Mouse (Mus musculus) ES-E14 (cell line): ENCODE measurements around the gene Cryz. TPM values are rescaled to one million over a fixed set of nuclear protein-coding genes. Genes with fewer than 3 reads are reported as not detected.

Source experiments
- DNase-seq: peaks from one replicate; pipeline ENCODE4 v3.0.0-alpha.2; 2013; ENCODE audit warnings: low read depth, low spot score
- H3K27ac ChIP-seq: 2 replicates; pipeline ENCODE4 v1.5.1; 2012; ENCODE audit warnings: low read depth, mild to moderate bottlenecking, low read length, moderate library complexity, mixed read lengths; ENCODE audit not compliant: poor library complexity, insufficient read depth, severe bottlenecking
- H3K36me3 ChIP-seq: 2 replicates; pipeline ENCODE4 v1.6.1; 2012; ENCODE audit warnings: mild to moderate bottlenecking, low read length, moderate library complexity, mixed read lengths; ENCODE audit not compliant: control insufficient read depth, poor library complexity, insufficient read depth, severe bottlenecking
- H3K4me1 ChIP-seq, 2 experiments: fragments of 150-350 bp in 1 of 2; sonication (generic) in 1 of 2; 2 replicates each; pipeline ENCODE4 v1.6.1; 2012; ENCODE audit warnings: low read length in 2 of 2, mild to moderate bottlenecking in 1 of 2, mixed read lengths in 1 of 2; ENCODE audit not compliant: control insufficient read depth in 2 of 2, insufficient read depth in 2 of 2, poor library complexity in 1 of 2
- H3K4me3 ChIP-seq, 2 experiments: fragments of 150-350 bp in 1 of 2; sonication (generic) in 1 of 2; 2 replicates each; pipeline ENCODE4 v1.5.1; 2012; ENCODE audit warnings: low read length in 2 of 2, low read depth in 1 of 2, mild to moderate bottlenecking in 1 of 2, mixed read lengths in 1 of 2; ENCODE audit not compliant: insufficient read depth in 1 of 2, poor library complexity in 1 of 2, severe bottlenecking in 1 of 2
- H3K9ac ChIP-seq: 2 replicates; pipeline ENCODE4 v1.6.1; 2012; ENCODE audit warnings: low read depth, mild to moderate bottlenecking, low read length, mixed read lengths; ENCODE audit not compliant: poor library complexity, insufficient read depth, severe bottlenecking
- H3K9me3 ChIP-seq: fragments of 150-350 bp; sonication (generic); 2 replicates; pipeline ENCODE4 v1.6.1; 2012; ENCODE audit warnings: low read depth, mild to moderate bottlenecking, low read length; ENCODE audit not compliant: control insufficient read depth, insufficient read depth
- CHD2 ChIP-seq: IDR thresholded peaks from 2 replicates; pipeline ENCODE4 v1.6.1; 2014; ENCODE audit warnings: mild to moderate bottlenecking, low read depth, low read length, inconsistent platforms
- HCFC1 ChIP-seq: IDR thresholded peaks from 2 replicates; pipeline ENCODE4 v1.6.1; 2012; ENCODE audit warnings: low read length, inconsistent platforms, borderline replicate concordance; ENCODE audit not compliant: insufficient read depth
- MAFK ChIP-seq: IDR thresholded peaks from 2 replicates; pipeline ENCODE4 v1.6.1; 2014; ENCODE audit warnings: mild to moderate bottlenecking, low read depth, low read length, inconsistent platforms; ENCODE audit not compliant: insufficient read depth
- ZC3H11A ChIP-seq: IDR thresholded peaks from 2 replicates; pipeline ENCODE4 v1.6.1; 2012; ENCODE audit warnings: low read depth, mild to moderate bottlenecking, inconsistent platforms, low read length, borderline replicate concordance
- ZNF384 ChIP-seq: IDR thresholded peaks from 2 replicates; pipeline ENCODE4 v1.6.1; 2012; ENCODE audit warnings: low read depth, low read length, inconsistent platforms
- in situ Hi-C, 2 experiments: fragments of 600-800 bp; cut with MboI; formaldehyde crosslinking; loops; one replicate each; pipeline ENCODE4 v1.15.1; 2025; ENCODE audit warnings: low sequenced_read_pairs in 2 of 2, inconsistent platforms in 1 of 2; ENCODE audit not compliant: unreplicated experiment in 2 of 2
- total RNA-seq: library from RNA; depleted of rRNA; stranded (reverse); fragments of 300-350 nt; gene quantifications from 2 replicates; pipeline ENCODE4 v1.2.3, GENCODE M21; 2012

Gene Cryz
- total RNA-seq, 1 experiment: 14.5 TPM

- in situ Hi-C loops: no loop called here
Observed at GRCm38 (mm10) chr3:154591621-154592020, 4.9 kb upstream of the Cryz start.

DNA sequence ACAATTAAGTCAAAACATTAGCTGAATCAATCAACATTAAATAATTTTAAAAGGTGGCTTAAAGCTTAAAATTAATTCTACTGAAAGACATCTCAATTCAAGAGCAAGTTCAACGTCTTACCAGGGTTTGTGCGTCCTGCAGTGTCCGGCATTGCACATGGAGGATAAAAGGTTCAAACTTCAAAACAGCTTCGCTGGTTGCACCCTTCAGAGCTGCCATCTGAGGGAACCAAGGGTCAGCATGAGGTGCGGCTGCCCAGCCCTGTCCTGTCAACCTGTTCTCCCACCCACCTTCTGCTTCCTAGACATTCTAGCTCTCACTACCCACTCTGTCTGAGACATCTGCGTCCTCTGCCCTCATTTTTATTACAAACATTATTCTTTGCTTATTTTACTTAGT lies 2.9 kb upstream of the Cryz start:
- peaks cover 20% of the 10 kb centered on the region for H3K36me3 ChIP-seq

More at GRCm38 (mm10) chr3:154591621-154592020, 4.9 kb upstream of the Cryz start:
- TF ChIP-seq HCFC1 (no peak), MAFK (no peak), ZNF384 (no peak), CHD2 (no peak), ZC3H11A (no peak)
- peaks cover 27% of the 10 kb centered on the region for H3K36me3 ChIP-seq
- no peaks in the 10 kb centered on the region for H3K4me1 ChIP-seq
- no peak for DNase-seq
- H3K9me3 ChIP-seq: no peaks in the 10 kb centered on the region
- H3K27ac ChIP-seq: no peak overlapping the region
- no peak overlapping the region for H3K4me3 ChIP-seq
- no peak overlapping the region for H3K9ac ChIP-seq

GRCm38 (mm10) chr3:154594156-154594555 lies 2.4 kb upstream of the Cryz start:
- Histone ChIP-seq H3K4me3 (no peak overlapping the region), H3K4me1 (no peaks in the 10 kb centered on the region), H3K27ac (no peak overlapping the region), H3K36me3 (peaks cover 20% of the 10 kb centered on the region), H3K9me3 (no peaks in the 10 kb centered on the region), H3K9ac (no peak overlapping the region)
- DNase-seq: no peak
- in situ Hi-C loops: no loop called here
- TF ChIP-seq ZNF384: no peak
- no peak for TF ChIP-seq HCFC1
- TF ChIP-seq ZC3H11A: no peak
- no peak for TF ChIP-seq CHD2
- TF ChIP-seq MAFK: no peak

More for the DNA sequence above, 2.9 kb upstream of the Cryz start:
- TF ChIP-seq ZNF384 (no peak), MAFK (no peak), ZC3H11A (no peak), HCFC1 (no peak), CHD2 (no peak)
- no peak overlapping the region for H3K4me3 ChIP-seq
- H3K9me3 ChIP-seq: no peaks in the 10 kb centered on the region
- no peak for DNase-seq
- H3K27ac ChIP-seq: no peak overlapping the region
- no peaks in the 10 kb centered on the region for H3K4me1 ChIP-seq
- in situ Hi-C loops: no loop called here
- no peak overlapping the region for H3K9ac ChIP-seq

DNA sequence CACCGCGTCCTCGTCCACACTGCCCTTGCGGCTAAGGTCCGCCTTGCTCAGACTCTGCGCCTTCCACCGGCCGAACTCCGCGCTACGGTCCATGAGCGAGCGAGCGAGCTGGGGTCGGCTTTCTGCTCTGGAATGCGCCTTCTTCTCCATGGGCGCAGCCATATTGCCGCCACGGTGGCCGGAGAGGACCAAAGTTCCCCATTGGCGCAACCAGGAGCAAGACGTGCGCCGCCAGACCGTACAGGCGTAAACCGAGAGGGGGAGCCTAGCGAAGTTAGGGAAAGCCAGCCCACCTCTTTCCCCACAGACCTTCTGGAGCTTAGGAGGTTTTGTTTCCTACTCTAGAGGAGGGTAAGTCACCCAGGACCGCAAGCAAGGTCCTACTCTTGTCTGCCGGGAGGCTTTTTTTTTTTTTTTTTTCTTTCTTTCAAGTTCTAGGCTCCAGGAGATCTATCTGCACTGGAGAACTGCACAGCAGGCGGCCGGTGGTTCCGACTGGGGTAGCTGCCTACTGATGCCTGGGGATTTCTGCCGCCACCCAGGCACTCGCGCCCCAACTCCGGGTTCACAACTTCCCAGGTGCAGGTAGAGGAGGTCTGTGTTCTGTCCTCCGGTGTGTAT lies 533 bp downstream of the Cryz start, which contains the start of gene Tyw3:
Gene Tyw3, minus strand, starts transcription at position 171 of the 621 bp plus-strand sequence.
- 0 out of 2 replicates have a peak, but pooled peaks have one; percentile 2 for TF ChIP-seq ZC3H11A
- peak; percentile 58; the same call in 1 of the 2 replicates for TF ChIP-seq ZNF384
- TF ChIP-seq MAFK: no peak
- TF ChIP-seq HCFC1: peak; percentile 83
- Histone ChIP-seq H3K9me3 (no peaks in the 10 kb centered on the region), H3K4me1 (no peaks in the 10 kb centered on the region), H3K4me3 (peak within 1 kb of the TSS; percentile 94 to 99), H3K9ac (peak within 1 kb of the TSS; percentile 97), H3K27ac (peak within 1 kb of the TSS; percentile 88), H3K36me3 (peaks cover 16% of the 10 kb centered on the region)
- peak; percentile 85 for DNase-seq
- in situ Hi-C loops: no loop called here

DNA sequence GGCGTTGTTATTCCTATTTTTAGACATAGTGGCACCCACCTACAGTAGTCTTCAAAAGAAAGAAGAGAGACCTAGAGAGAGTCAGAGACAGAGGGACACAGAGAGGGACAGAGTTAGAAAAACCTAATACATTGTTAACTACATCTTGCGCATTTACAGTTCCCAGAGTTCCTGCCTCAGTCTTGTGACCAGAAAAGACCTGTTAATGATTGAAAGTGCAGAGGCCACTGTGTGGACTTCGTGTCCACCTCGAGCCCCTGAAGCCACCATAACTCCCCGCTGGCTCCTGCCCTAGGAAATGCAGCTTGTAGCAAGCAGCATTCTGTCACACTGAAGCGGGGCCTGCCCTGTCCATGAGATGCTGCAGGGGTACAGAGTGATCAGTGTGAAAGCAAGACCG lies 1.1 kb downstream of the Cryz start:
- peak overlapping the region; percentile 94 to 99 for H3K4me3 ChIP-seq
- in situ Hi-C loops: no loop called here
- no peak for DNase-seq
- H3K27ac ChIP-seq: no peak overlapping the region
- peaks cover 11% of the 10 kb centered on the region for H3K36me3 ChIP-seq
- no peaks in the 10 kb centered on the region for H3K9me3 ChIP-seq
- no peaks in the 10 kb centered on the region for H3K4me1 ChIP-seq
- no peak for TF ChIP-seq ZC3H11A
- no peak for TF ChIP-seq MAFK
- no peak for TF ChIP-seq HCFC1
- no peak for TF ChIP-seq ZNF384
- no peak for TF ChIP-seq CHD2
- peak overlapping the region; percentile 97; the same call in 1 of the 2 replicates for H3K9ac ChIP-seq
